Mouse (Mus musculus) adrenal gland, postnatal 36 days (tissue): Measurements from ENCODE around the gene Ihh. TPM values are rescaled to one million over a fixed set of nuclear protein-coding genes. Genes with fewer than 3 reads are reported as not detected.

ENCODE experiments used
- DNase-seq, 2 experiments: peaks; one replicate each; pipeline ENCODE4 v3.0.0; 2021; ENCODE audit warnings: mixed read lengths in 1 of 2
- microRNA-seq: library from miRNA; unstranded; fragments of <30 nt; microRNA quantifications from one replicate; pipeline ENCODE4 v1.2.0, GENCODE M21; 2021
- total RNA-seq, 2 experiments: library from RNA; stranded (reverse); gene quantifications; 2 replicates each; pipeline ENCODE4 v1.2.3; 2021

Ihh gene
- total RNA-seq, 2 experiments from 2014 or later, result not detected

DNA sequence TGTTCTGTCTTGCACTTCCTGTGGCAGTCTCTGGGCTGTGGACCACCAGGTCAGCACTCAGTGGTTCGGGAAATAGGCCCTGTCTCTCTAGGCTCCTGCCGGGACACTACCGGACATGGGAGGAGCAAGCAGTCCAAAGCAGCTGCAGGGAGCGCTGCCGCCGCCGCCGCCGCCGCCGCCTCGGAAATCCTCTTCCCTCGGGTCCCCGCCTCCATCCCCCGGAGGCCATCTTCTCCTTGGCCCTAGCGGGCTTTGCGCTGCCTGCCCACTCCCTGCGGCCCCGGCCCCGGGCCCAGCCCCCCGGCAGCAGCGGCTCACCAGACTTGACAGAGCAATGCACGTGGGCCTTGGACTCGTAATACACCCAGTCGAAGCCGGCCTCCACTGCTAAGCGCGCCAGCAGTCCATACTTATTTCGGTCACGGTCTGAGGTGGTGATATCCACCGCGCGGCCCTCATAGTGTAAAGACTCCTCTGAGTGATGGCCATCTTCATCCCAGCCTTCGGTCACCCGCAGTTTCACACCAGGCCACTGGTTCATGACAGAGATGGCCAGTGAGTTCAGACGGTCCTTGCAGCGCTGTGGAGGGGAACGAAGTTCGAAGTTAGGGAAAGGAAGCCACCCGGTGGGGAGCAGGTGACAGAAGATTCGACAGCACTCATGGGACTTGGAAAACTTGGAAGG, 3.3 kb downstream of the Ihh start:
- DNase-seq, result peak; percentile 50 to 62

DNA sequence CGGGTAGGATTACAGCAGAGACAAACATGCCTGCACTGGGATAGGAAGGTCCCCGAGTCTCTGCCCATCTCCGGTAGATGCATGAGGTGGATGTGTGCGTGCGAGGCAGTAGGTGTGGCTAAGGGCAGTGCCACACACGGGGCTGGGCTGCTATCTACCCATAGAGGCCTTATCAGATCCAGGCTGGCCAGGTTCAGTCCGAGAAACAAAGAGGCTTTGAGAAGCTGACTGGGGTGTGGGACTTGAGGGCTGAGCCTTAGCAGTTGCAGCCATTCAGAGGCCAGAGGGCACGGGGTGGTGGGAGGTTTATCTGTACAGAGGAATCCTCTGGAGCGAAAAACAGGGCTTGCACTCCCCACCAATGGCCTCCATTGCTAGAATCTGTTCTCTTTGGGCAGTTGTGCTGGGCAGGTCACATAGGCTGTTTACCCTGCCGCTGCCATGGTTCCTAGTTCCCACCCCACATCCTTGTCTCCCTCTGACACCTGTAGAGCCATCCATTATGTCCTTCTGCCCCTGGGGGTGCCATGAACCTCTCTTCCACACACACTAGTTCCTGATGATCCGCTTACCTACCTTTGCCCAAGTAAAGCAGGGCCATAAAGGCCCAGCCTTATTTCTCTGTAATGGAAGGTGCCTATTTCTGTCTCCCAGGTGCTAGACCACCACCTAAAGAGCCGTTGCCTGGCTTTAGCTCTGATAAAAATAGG, 9.7 kb downstream of the Ihh start:
- DNase-seq, result no peak

DNA sequence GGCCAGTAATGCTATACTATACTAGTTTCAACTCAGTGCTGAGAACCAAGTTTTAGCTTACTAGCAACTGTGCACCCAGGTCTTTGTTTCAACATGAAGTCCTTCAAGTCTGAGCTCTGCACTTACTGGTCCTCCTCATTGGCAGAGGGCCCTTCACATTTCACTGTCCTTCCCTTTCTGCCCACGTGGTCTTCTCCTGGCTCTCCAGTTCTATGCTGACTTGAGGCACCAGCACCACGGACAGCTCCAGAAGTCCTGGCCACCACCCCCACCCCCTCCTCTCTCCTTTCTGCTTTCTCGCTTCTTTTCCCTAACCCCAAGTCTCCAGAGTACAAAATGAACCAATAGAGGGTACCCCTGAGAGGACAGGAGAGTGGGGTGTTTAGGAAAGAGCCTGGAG, 11.7 kb downstream of the Ihh start:
- DNase-seq, result peak in 1 of 2 experiments; percentile 45

DNA sequence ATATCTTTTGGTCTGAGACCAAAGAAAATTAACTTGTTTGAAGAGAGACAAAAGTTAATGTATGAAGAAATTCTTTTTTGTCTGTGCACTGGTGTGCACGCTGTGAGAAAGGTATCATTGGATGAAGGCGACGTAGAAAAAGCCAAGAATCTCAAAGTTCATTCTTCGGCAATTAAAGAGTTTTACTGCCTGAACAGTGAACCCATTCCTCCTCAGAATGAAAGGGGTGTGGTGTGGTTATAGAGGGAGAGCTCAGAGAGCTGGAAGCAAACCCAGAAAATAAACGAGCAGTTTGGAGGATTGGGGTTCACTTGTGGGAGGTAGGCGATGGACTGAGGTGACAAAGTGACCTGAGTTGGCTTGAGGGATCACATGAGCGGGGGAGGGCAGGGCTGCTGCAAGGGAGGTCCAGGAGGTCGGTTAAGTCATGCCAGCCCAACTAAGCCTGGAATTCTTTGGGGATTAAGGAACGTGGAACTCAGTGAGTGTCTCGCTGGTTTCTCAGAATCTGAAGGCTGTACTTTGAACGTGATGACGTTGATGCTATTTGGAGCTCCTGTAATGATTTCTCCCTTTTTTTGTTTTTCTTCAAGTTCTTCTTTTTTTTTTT, 15.1 kb downstream of the Ihh start:
- no peak for DNase-seq

DNA sequence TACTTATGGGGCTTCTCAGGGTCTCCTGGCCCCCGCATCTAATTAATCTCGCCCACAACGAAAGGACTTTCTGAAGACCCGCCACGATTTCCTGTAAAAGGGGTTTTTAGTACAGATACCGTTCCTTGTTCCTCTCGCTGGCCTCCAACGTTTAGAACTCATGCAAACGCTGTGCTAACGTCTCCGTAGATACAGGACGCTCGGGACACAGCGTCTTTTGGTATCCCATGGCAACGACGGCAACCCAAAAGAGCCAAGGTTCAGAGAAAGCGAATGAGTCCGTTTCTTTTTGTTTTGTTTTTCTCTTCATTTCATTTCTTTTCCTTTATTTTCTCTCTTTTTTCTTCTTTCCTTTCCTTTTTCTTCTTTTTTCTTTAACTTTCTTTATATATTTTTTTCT, 16.1 kb downstream of the Ihh start, which contains the start of gene Cfap65:
Cfap65 (minus strand) TSS at position 198 of the 400 bp plus-strand sequence.
- peak; percentile 67 for DNase-seq

DNA sequence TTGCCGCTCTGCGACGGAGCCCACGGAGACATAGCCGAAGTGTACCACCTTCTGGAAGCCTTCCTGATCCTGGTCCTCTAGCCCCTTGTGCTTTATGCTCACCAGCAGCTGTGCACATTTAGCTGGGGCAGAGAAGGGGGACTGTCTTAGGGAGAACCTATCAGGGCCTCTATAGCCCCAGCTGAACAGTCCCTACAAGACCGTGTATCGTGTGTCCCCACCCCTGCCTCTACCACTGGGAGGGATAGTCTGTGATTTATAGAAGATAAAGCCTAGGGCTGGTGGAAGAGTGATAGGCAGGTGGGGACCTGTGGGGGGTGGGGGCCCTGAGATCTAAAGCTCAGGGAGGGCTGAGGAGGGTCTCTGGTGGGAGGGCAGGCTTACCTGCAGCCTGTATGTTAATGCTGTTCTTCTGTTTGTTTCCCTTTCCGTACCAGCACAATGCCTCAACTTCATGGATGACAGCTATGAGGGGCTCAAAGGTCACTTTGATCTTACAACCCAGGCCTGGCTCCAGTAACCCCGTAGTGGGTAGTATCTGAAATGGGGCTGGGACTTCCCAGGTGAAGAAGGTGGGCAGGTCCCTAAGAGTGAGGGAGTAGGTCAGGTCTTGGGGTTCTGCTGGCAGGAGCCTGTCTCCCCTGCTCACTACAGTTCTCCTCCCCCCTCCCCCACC, 23.7 kb downstream of the Ihh start:
- no peak for DNase-seq

DNA sequence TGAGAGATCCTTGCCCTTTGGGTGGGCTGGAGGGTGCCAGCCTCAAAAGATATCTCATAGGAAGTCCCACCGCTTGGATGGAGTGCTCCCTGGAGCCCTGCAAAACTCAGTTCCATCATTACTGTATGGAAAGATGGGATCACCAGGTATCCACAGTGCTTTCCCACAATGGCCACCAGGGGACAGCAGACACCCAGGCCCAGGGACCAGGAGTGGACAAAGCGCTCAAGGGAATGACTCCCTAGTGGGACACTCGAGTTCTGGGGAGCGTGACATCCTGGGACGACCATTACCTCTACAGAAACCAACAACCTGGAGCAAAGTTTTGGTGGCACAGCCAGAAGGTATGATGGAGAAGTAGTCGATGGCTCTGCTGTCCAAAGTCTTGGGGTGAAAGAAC, 24.8 kb downstream of the Ihh start:
- DNase-seq, result peak; percentile 61 to 67

DNA sequence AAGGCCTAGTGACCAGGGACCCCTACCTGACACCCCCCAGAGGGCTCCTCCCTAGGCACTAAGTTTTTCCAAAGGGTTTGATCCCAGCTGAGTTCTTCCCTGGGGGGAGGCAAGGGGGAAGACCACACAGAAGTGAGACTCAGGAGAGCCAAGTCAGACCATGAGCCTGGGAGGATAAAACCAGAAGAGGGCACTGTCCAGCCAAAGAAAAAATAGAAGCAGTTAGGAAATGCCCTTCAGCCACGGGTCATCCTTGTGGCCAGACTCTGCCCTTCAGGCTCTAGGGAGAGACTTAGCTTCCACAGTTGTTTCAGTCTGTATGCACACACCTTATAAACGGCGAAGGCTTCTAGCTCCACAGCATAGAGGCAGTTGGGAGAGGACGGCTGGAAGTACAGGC, 27.0 kb downstream of the Ihh start:
- no peak for DNase-seq

DNA sequence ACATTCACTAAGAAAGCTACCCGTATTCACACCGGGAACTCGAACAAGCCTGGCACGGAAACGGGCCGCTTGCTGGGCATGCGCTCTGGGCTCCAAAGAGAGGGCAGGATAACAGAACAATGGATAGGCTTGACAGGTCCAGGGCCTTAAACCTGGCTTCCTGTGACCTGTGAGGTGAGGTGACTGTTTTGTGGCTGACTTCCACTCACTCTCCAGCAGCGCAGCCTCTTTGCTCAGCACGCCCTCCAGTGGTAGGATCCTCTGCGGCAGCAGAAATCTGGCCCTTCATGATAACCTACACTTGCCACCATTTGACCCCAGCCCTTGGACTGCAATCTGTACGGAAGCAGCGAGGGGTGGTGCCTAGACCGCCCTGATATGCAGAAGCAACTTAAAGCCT, 35.8 kb downstream of the Ihh start:
- DNase-seq, result no peak

DNA sequence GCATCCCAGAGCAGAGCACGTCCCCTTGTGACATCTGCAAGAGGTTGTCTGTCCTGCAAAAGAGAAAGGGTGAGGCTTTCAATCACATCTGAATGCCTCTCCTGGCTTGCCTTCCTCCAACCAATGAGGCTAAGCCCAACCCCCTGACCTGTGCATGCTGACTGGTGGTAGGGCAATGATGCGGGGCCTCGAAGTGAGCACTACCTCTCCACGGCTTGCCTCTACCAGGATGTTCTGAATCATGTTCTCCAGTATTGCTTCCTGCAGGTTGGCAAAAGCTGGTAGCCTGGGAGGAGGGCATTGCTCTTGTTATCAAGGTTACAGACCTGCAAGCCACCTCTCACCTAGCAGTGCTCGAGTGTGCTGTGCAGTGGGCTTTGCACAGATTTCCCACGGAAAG, 49.3 kb downstream of the Ihh start:
- DNase-seq, result no peak

DNA sequence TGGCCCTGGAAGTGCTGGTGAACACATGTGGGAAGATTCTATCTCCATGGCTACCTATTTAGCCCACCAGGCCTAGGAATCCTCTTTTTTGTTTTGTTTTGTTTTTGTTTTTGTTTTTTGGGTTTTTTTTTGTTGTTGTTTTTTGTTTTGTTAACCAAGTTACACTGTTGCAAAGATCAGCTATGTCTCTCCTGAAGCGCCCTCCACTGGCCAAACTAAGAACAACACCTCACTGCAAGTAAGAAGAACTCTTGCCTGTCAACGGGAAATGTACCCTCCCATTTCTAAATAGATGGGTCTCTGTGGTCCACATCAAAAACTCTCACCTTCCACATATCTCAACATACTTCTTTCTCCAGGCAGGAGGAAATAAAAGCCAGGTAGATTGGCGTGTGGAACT, 49.8 kb downstream of the Ihh start:
- DNase-seq, result peak; percentile 67 to 72

DNA sequence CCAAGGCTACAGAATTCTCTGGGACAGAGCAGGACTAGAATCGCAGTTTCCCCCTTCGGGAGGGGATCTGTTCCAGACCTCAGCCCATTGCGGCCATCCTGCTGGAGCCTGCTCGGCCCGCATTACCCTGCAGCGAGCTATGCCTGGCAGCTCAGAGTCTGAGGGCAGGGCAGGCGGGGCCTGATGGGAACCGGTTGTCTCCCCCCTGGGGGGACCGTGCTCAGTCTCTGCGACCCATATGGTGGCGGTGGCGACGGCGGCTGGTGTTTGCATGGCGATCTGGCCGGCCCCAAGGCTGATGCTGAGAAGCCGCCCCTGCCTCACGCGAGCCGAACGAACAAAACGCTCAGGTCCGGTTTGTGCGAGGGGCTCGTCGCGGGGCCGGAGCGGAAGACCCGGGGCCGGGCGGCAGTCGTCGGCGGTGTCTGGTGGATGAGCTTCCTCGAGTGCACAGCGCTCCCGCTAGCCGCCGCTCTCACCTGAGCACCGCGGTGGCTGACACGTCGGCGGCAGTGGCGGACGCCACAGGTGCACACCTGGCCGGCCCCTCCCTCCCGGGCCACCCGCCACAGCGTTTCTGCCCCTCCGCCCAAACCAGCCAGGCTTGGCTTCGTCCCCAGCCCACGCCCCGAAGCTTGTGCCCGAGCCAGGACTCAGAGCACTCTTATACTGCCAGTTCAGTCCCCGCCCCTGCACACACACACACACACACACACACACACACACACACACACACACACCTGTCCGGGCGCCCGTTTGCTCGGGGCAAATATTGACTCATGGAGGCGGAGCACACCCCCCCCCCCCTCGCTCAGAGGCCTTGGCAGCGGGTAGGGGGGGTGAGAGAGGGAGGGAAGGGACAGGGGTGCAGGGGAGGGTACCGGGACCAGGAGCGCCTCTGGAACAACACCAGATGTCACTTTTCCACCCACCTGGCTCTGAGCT, 50.9 kb downstream of the Ihh start:
- peak; percentile 34 to 50 for DNase-seq

DNA sequence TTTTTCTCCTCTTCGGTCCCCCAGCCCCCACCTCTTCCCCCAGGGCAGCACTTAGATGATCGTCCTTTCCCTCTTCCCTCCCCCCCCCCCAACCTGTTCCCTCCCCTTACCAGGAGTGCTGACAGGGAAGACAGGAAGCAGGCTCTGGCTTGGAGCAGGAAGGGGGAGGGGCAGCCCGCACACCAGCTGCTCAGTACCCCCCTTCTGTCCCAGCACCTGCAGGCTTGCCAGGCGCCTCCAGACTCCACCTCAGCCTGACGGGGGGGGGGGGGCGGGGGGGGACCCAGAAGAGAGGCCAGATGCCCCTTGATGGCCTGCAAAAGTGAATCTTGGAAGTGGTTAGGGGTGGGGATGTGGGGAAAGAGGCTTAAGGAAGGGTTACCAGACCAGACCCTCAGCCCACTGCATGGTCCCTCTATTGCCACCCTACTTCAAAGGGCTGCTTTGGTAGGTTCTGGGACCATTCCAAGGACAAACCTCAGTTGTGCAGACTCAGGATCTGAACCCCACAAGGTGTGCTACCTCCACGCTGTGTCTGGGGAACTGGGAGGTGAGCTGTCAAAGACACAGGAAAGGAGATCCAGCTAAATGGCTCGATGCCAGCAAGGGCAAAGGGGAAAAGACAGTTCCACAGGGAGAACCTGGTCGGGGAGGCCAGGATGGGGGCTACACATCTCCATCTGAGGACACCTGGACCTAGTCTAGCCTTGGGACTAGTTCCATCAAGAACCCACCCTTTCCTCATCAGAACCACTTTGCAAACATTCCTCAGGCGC, 52.6 kb downstream of the Ihh start:
- DNase-seq, result no peak

DNA sequence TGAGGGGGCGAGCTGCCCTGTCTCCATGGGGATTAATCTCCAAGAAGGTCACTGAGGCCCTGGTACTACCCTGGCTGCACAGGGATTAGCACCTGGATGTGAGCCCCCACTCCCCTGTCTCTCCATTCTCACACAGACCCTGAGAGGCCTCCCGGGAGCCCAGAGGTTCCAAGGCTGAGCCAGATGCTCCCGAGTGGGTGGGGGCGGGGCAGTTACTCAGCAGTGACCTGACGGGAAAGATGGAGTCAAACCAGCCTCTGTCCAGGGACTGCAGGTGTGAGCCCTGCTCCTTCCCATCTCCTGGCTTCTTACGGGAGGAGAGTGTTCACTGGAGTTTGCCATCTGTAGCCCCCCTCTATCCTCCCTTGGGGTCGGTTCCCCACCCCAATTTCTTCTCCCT, 53.5 kb downstream of the Ihh start:
- no peak for DNase-seq

Small RNA genes lying within 50 kb of the gene (microRNA-seq; reads per million reads assigned to microRNA genes)
- 38,842 reads per million, percentile 98 among the genes with 10 or more reads in this experiment for gene Mir375

Other genes starting within 250 kb of the Ihh start
- gene Cyp27a1, start 238.1 kb downstream of the Ihh start, total RNA-seq, result 10 to 100 TPM; 11.4 to 14.9 TPM
- under 1 TPM in 1 of 2 experiments, not detected in 1; 0.23 TPM for gene Prkag3, start 202.5 kb downstream of the Ihh start, total RNA-seq
- 1 to 10 TPM; 3.9 to 4.3 TPM for gene Wnt6, start 179.8 kb downstream of the Ihh start, total RNA-seq
- gene Wnt10a, start 160.2 kb downstream of the Ihh start, total RNA-seq, result under 1 TPM; 0.36 to 0.43 TPM
- 1 to 10 TPM; 2.8 to 3.5 TPM for gene Cdk5r2, start 96.7 kb downstream of the Ihh start, total RNA-seq
- 1 to 10 TPM in 1 of 2 experiments, under 1 TPM in 1; 0.93 to 1.1 TPM for gene Fev, start 66.3 kb downstream of the Ihh start, total RNA-seq
- gene Cryba2, start 58.5 kb downstream of the Ihh start, total RNA-seq, result under 1 TPM in 1 of 2 experiments, not detected in 1; 0.56 TPM
- not detected for gene Cfap65, start 16.1 kb downstream of the Ihh start, total RNA-seq
- gene Nhej1, start 173.5 kb upstream of the Ihh start, total RNA-seq, result 1 to 10 TPM; 7.1 to 7.9 TPM
- under 1 TPM; 0.16 to 0.46 TPM for gene Slc23a3, start 182.2 kb upstream of the Ihh start, total RNA-seq
- 10 to 100 TPM; 38.0 TPM for gene Cnppd1, start 191.0 kb upstream of the Ihh start, total RNA-seq
- gene Retreg2, start 191.1 kb upstream of the Ihh start, total RNA-seq, result 10 to 100 TPM; 81.4 to 95.7 TPM
- gene Zfand2b, start 217.0 kb upstream of the Ihh start, total RNA-seq, result 10 to 100 TPM; 30.2 to 35.1 TPM
- gene Abcb6, start 228.7 kb upstream of the Ihh start, total RNA-seq, result 10 to 100 TPM; 24.9 to 33.9 TPM
- 10 to 100 TPM; 13.7 to 16.8 TPM for gene Ankzf1, start 240.5 kb upstream of the Ihh start, total RNA-seq
- gene Atg9a, start 240.5 kb upstream of the Ihh start, total RNA-seq, result 10 to 100 TPM; 38.0 to 43.7 TPM